Mouse (Mus musculus) heart, adult 8-10 months (tissue): Measurements from ENCODE around the gene Cnbd2. TPM values are rescaled to one million over a fixed set of nuclear protein-coding genes. Genes with fewer than 3 reads are reported as not detected.
A peak's percentile ranks its signal among the peaks of the same experiment; 100 is the strongest.

Experiments used
- DNase-seq: peaks from one replicate; pipeline ENCODE4 v3.0.0; 2022; ENCODE audit warnings: low spot score
- total RNA-seq, 4 experiments: library from RNA; stranded (reverse); gene quantifications; 2 replicates each; pipeline ENCODE4 v1.2.4; 2022

Gene Cnbd2
- total RNA-seq = 1 to 10 TPM in 1 of 4 experiments, under 1 TPM in 3; 0.60 to 1.1 (median 0.81) TPM

GRCm38 (mm10) chr2:156312297-156312897, at the start of gene Cnbd2, which contains the start of gene Scand1:
Cnbd2 (plus strand) TSS chr2:156312299.
Scand1 (minus strand) TSS chr2:156312704.
- DNase-seq = peak; percentile 87

- no peak for DNase-seq
Observed at GRCm38 (mm10) chr2:156263204-156263893, 48.8 kb upstream of the Cnbd2 start.

DNA sequence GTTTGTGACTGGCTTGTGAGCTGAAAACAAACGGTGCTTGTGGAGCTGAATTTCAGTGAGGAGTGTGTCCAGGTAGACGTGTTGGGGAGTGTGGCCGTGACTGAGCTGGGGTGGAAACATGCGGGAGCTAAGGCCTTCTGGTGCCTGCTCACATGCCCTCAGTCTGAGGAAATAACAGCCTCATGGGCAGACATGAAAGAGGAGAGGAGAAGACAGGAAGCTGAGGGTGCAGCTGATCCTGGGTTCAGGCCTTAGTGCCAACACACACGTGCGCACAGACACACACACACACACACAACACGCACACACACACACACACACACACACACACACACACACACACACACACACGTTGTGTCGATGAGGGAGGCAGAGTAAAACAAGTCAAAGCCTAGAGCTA, 44.5 kb upstream of the Cnbd2 start:
- no peak for DNase-seq

DNA sequence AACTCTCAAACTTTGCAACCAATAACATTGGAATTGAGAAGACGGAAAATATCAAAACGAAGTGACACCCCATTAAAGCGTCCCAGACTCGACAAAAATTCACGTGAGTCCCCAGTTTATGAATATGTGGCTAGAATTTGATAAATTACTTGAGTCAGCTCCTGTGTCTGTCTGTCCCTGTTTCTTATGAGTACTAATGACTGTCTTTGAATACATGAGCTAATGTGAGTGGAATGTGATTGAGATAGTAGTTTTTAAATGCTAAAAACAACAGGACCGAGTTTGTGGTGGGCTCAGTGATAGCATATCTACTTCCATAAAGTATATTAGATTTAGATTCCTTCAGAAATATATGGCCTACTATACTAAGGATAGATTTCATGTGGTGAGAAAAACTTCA, 39.5 kb upstream of the Cnbd2 start:
- DNase-seq = no peak

- DNase-seq = peak; percentile 90
Observed at GRCm38 (mm10) chr2:156278226-156279017, 33.7 kb upstream of the Cnbd2 start.

GRCm38 (mm10) chr2:156281227-156281626, 30.9 kb upstream of the Cnbd2 start:
- DNase-seq = no peak

DNA sequence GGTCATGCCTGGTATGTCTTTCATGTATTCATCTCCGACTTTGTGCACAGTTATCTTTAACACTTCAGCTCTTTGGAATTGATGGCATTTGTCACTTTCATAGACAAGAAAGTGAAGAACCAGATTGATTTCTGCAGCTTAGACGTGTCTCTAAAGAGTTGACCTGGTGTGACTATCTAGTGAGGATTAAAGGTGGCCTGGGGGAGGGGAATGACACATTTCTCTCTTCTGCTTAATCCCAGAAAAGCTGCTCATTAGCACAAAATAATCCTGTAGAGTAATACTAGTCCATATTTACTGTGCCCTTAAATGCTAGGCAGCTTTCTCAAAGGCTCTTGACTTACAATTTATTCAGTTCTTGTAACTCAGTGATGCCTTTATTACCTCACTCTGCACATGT, 26.9 kb upstream of the Cnbd2 start:
- DNase-seq = no peak

DNA sequence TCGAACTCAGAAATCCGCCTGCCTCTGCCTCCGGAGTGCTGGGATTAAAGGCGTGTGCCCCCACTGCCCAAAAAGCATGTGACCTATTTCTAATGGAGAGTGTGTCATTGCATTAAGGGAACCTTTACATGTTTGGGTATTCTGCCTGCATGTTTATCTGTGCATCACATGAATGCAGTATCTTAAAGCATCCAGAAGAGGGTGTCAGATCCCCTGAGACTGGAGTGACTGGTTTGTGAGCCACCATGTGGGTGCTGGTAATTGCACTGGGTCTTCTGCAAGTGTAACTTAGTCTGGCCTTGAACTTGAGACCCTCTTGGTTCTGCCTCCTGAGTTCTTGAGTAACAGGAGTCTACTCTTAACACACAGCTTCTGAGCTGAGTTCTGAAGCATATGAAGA, 25.4 kb upstream of the Cnbd2 start:
- DNase-seq = no peak

GRCm38 (mm10) chr2:156288222-156288621, 23.9 kb upstream of the Cnbd2 start:
- no peak for DNase-seq

DNA sequence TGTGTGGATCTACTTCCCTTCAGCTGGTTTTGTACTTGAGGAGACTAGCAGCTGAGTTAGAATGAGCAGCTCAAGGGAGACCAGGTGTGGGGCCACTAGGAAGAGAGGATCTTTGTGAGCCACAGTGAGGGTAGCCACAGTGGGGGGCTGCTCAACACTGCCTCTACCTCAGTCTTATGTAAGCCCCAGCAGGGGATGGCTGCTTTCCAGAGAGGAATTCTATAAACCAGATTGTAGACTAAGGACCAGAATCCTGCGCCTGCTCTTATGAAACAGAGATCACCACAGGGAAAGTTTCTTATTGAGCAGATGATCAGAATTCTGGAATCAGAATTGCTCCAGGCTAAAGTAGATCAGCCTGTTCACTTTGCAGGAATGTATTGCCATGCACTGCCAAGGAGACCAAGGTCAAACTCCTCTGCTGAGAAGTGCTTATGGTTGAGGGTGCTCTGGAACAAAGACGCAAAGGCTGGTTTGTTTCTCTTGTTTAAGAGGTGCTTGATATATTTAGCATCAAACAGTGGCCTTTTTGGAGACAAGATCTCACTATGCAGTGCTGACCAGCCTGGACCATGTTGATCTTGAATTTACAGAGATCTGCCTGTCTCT, 22.4 kb upstream of the Cnbd2 start:
- no peak for DNase-seq

DNA sequence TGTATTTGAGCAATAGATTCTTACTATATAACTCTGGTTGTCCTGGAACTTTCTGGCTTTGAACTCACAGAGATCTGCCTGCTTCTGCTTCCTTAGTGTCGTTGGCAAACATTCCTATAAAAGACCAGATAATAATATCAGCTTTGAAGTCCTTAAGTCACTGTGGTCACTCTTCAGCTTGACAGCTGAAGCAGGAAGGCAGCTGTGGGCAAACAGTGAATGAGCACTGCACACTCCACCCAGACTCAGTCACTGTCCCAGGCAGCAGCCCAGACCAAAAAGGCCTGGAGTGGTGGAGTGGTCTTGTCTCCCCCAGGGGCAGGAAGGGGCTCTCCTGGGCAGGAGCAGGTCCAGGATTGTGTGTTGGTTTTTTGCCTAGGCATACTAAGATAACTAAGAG, 20.1 kb upstream of the Cnbd2 start:
- DNase-seq = no peak

- DNase-seq = no peak
Observed at GRCm38 (mm10) chr2:156295601-156296063, 16.5 kb upstream of the Cnbd2 start.

DNA sequence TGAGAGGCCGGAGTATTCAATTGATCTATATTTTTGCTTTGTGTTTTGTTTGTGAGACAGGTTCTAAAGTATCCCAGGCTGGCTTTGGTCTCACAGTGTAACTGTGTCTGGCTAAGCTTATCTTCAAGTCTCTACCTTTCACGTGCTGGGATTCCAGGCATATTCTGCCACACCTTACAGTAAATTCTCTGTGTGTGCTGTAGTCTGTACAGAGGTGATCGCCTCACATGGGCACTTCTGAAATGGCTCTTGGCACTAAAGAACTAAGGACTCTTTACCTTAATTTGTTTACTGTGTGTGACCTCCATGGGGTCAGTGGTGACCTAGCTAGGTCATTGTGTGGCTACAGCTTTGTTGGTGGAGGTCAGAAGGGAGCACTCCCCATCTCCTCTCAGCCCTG, 15.9 kb upstream of the Cnbd2 start:
- DNase-seq = no peak

DNA sequence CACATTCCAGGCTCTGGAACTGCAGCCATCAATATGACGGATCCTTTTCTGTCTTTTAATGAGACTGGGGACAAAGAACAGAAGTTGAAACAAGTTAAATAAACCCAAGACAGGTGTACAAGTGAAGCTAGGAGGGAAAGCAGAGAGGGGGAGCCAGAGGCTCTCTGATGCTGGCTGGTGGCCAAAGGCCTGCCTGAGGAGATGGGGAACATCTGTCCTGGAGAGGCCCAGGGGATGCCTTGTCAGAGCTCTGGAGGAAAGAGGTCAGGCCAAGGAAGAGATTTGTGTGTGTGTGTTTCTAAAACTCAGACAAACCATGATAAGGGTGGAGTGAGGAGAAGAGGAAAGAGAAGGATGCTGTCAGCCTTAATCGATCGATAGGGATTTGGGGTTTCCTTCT, 14.4 kb upstream of the Cnbd2 start:
- DNase-seq = peak; percentile 56

DNA sequence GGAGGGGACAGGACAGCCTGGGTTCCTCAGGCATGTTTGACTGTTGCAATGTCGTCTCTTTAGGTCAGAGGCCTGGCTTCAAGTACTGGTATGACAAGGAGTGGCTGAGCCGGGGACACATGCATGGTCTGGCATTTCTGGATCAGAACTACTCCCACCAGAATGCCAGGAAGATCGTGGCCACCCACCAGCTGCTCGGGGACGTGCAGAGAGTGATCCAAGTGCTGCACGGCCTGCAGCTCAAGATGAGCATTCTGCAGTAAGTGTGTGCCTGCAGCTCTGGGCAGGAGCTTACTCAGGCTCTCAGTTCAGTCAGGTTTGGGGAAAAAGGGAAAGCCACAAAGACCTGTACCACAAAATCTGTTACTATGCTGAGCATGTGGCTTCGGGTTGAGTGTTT, 13.6 kb upstream of the Cnbd2 start:
- no peak for DNase-seq

DNA sequence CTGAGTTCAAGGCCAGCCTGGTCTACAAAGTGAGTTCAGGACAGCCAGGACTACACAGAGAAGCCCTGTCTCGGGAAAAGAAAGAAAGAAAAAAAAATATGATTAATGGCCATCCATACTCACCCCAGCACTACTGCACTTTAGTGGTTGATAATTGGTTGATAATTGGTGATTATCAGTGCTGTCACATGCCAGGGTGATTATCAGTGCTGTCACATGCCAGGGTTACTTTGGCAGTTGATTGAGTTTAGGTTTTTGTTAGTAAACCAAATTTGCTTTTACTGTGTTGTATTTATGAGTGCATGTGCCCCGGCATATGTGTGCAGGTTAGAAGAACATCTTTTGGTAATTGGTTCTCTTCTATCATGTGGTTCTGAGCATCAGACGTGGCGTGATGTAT, 10.0 kb upstream of the Cnbd2 start:
- no peak for DNase-seq

DNA sequence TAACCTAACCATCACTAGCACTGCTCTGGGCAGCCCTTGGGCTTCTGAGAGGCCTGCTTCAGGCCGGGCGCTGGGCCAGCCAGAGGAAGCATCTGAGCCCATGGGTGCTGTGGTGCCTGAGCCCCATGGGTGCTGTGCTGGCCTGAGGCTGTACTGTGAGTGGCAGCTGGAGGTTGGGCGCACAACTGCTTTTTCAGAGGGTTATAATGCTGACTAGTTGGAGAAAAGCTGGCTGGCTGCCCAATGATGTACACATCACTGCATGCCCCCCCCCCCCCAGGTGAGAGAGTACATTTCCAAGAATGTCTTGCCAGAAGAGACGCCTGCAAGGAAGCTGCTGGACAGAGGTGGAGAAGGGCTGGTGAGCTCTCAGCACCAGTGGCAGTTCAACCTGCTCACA, 7.7 kb upstream of the Cnbd2 start:
- no peak for DNase-seq

DNA sequence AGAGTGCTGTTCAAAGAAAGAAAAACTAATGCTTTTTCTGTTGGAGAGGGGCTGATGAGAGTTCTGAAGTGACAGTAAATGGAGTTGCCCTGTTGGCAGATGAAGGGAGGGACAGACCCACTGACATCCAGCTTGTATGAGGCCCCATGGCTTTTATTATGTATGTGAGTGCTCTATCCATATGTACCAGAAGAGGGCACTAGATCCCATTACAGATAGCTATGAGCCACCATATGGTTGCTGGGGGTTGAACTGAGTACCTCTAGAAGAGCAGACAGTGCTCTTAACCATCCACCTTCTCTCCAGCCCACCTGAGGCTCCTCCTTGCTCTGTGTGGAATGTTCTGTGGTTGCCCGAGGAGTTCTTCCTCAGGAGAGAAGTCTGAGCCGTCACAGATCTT, 6.3 kb upstream of the Cnbd2 start:
- peak; percentile 19 for DNase-seq

DNA sequence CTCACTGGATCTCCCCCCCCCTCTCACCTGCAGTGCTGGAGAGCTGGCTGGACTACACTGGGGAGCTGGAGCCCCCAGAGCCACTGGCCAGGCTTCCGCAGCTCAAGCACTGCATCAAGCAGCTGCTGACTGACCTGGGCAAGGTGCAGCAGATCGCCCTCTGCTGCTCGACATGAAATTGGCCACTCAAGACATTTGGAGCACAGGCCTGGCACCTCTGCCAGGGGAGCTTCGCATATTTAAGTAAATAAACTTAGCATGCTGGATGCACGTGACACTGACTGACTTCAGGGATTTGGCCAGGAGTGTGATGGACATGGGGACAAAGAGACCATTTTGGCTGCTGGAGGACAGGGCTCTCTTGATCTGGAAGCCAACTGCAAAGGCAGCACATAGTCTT, 4.8 kb upstream of the Cnbd2 start:
- DNase-seq = no peak

- no peak for DNase-seq
Observed at GRCm38 (mm10) chr2:156309948-156310347, 2.2 kb upstream of the Cnbd2 start.

DNA sequence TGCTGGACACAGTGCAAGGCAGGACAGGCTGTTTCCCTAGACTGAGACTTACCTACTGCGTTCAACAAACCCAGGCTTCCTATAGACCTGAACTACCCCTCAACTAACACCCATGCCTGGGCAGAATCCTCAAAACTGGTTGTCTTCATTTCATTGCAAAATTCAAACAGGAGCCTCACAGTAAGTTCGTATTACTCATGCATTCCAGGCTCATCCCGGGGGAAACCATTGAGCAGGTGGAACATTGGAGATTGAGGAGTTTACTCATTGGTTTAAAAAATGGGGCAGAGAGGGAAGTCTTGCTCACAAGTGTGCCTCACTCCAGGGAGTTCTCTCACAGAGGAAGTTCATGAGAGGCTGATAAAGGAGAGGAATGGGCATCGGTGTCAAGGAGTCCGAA, 1.6 kb upstream of the Cnbd2 start:
- no peak for DNase-seq

GRCm38 (mm10) chr2:156310945-156311344, 1.2 kb upstream of the Cnbd2 start:
- no peak for DNase-seq
